Mouse (Mus musculus): Measurements from ENCODE around the gene Strn. TPM values are rescaled to one million over a fixed set of nuclear protein-coding genes. Genes with fewer than 3 reads are reported as not detected.

Gene Strn
- polyA plus RNA-seq, 1 experiment from 2014 or later: 2.2 TPM

DNA sequence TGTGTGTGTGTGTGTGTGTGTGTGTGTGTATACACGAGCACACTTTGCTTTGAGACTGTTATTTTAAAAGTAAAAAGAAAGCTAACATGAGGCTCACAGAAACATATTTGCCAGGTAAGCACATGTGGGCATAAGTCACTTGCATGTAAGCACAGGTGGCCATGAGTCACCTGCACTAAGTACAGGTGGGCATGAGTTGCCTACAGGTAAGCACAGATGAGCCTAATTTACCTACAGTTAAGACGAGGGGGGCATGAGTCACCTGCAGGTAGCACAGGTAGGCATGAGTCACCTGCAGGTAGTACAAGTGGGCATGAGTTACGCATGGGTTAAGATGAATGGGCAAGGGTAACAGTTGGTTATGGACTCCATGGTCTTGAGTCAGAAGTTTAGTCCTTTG, 121.9 kb downstream of the Strn start:
- Histone ChIP-seq H3K9me3 (replicated peaks) (no peaks in the 10 kb centered on the region), H3K4me3 (replicated peaks) (no peak overlapping the region), H3K27me3 (no peaks in the 10 kb centered on the region), H3K36me3 (replicated peaks) (no peaks in the 10 kb centered on the region), H3K27ac (replicated peaks) (no peak overlapping the region), H3K9ac (no peak overlapping the region), H3K4me1 (replicated peaks) (no peaks in the 10 kb centered on the region), H3K4me2 (no peak overlapping the region)
- 53% methylated on average over 3 of the region's 3 CpGs for WGBS (ENCODE audit: insufficient replicate concordance)
- no peak for ATAC-seq (ENCODE audit: insufficient read depth)

DNA sequence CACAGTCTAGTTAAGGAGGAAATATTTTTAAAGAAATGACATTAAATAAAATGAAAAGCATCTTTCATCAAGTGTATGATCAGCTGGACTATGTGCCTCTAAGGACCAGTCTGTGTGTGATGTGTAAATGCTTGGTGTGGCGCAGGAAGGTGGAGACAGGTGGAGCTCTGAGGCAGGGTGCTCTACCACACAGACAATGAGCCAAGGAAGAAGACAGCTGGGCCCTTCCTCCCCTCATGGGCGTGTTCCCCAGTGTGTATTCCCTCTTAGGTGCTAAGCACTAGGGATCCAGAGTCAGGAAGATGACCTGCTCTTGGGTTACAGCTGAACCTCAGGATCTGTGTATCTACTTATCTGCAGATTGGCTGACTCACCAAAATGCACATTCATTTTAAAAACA, 122.5 kb downstream of the Strn start:
- ATAC-seq (ENCODE audit: insufficient read depth): no peak
- WGBS (ENCODE audit: insufficient replicate concordance): 63% methylated on average over 2 of the region's 2 CpGs
- no peaks in the 10 kb centered on the region for H3K4me1 ChIP-seq (replicated peaks)

DNA sequence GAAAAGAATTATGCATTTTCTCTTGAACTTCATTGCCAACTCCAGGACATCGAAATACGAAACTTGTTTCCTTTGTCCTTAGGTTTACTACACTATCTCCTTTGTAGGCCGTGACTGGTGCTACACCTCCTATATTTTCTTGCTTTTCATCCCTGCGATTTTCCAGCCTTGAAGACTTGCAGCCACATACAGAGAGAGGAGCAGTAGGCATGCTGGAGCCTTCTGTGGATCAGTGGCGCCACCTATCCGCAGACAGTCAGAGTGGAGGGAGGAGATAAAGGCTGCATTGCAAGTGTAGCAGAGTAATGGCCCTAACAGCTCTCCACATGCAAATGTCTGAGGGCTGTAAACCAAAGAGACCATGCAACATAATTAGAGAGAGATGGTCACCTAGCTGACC, 125.9 kb downstream of the Strn start:
- no peak overlapping the region for H3K4me2 ChIP-seq
- H3K4me1 ChIP-seq (replicated peaks): no peaks in the 10 kb centered on the region
- WGBS (ENCODE audit: insufficient replicate concordance): 55% methylated on average over 6 of the region's 6 CpGs
- H3K27ac ChIP-seq (replicated peaks): no peak overlapping the region
- H3K27me3 ChIP-seq: no peaks in the 10 kb centered on the region
- H3K9ac ChIP-seq: no peak overlapping the region
- no peaks in the 10 kb centered on the region for H3K36me3 ChIP-seq (replicated peaks)
- no peaks in the 10 kb centered on the region for H3K9me3 ChIP-seq (replicated peaks)
- no peak for ATAC-seq (ENCODE audit: insufficient read depth)
- no peak overlapping the region for H3K4me3 ChIP-seq (replicated peaks)

More for the DNA sequence above, 122.5 kb downstream of the Strn start:
- H3K27ac ChIP-seq (replicated peaks): no peak overlapping the region
- no peak overlapping the region for H3K4me3 ChIP-seq (replicated peaks)
- H3K36me3 ChIP-seq (replicated peaks): no peaks in the 10 kb centered on the region
- H3K27me3 ChIP-seq: no peaks in the 10 kb centered on the region
- no peaks in the 10 kb centered on the region for H3K9me3 ChIP-seq (replicated peaks)
- H3K4me2 ChIP-seq: no peak overlapping the region
- no peak overlapping the region for H3K9ac ChIP-seq

DNA sequence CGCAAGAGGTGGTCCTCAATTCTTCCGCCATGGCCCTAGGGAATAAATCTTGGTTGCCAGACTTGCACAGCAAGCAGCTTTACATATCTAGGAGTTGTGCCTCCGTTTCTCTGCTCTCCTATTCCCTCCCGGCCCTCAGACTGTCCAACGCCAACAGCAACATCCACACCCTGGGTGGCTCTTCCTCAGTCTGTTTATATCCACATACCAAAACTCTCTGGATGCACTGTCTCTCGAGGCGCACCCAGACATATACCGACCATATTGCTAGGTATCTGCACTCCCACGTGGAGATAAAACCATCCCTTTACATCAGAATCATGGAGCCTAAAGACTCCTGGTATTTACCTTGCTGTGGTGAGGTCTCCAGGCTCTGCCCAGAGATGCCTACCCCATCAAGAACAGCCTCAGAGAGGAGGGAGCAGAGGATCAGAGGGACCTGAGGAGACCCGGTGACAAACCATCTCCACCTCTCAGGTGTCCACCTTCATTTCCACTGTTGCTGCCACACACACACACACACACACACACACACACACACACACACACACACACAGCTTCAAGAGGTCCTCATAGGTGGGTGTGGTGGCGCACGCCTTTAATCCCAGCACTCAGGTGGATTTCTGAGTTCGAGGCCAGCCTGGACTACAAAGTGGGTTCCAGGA, 127.7 kb downstream of the Strn start:
- WGBS (ENCODE audit: insufficient replicate concordance): 65% methylated on average over 13 of the region's 13 CpGs
- H3K36me3 ChIP-seq (replicated peaks): no peaks in the 10 kb centered on the region
- no peaks in the 10 kb centered on the region for H3K27me3 ChIP-seq
- H3K27ac ChIP-seq (replicated peaks): no peak overlapping the region
- no peak overlapping the region for H3K4me2 ChIP-seq
- H3K4me3 ChIP-seq (replicated peaks): no peak overlapping the region
- no peak overlapping the region for H3K9ac ChIP-seq
- H3K9me3 ChIP-seq (replicated peaks): no peaks in the 10 kb centered on the region
- no peak for ATAC-seq (ENCODE audit: insufficient read depth)
- no peaks in the 10 kb centered on the region for H3K4me1 ChIP-seq (replicated peaks)

DNA sequence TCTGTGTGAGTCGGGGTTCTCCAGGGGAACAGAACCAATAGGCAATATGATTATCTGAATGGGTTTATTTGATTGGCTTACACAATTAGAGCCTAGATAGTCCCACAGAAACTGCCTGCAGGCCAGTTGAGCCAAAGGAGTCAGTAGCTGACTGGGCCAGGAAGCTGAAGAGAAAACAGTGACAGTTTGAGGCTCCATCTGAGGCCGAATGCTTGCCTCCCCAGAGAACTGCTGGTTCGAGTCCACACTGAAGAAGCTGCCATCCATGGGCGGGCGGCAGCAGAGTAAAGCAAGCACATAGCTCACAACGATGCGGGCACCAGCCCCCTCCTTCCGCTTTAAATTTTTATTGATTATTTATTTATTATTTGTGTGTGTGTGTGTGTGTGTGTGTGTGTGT, 128.3 kb downstream of the Strn start:
- 70% methylated on average over 8 of the region's 8 CpGs for WGBS (ENCODE audit: insufficient replicate concordance)
- H3K9me3 ChIP-seq (replicated peaks): no peaks in the 10 kb centered on the region
- ATAC-seq (ENCODE audit: insufficient read depth): no peak

DNA sequence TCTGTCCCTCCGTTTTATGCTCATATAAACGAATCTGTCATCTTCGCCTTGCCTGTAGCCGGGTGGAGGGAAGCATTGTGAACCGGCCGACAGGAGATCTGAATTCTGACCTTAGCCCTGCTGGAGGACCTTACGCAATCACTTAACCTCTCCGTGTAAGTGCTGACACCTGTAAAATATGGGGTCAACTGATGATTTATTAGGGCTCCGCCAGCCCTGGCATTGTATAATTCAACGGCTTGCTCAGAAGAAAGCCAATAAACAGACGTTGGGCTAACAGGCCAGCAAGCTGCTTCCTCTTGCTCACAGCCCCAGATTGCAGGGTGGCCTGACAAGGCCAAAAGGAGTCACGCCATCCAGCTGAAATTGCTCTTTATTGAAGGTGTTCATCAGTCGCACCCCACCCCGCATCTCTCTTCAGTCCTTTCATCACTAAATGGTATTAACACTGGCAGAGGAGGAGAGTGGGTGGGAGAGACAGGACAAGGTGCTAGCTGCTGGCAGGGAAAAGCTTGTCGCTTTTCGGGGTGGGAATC, 128.8 kb downstream of the Strn start:
- WGBS (ENCODE audit: insufficient replicate concordance): 45% methylated on average over 16 of the region's 16 CpGs
- no peaks in the 10 kb centered on the region for H3K36me3 ChIP-seq (replicated peaks)
- no peak for ATAC-seq (ENCODE audit: insufficient read depth)

More for the DNA sequence above, 128.3 kb downstream of the Strn start:
- Histone ChIP-seq H3K4me2 (no peak overlapping the region), H3K27me3 (no peaks in the 10 kb centered on the region), H3K36me3 (replicated peaks) (no peaks in the 10 kb centered on the region), H3K4me3 (replicated peaks) (no peak overlapping the region), H3K9ac (no peak overlapping the region), H3K4me1 (replicated peaks) (no peaks in the 10 kb centered on the region), H3K27ac (replicated peaks) (no peak overlapping the region)

DNA sequence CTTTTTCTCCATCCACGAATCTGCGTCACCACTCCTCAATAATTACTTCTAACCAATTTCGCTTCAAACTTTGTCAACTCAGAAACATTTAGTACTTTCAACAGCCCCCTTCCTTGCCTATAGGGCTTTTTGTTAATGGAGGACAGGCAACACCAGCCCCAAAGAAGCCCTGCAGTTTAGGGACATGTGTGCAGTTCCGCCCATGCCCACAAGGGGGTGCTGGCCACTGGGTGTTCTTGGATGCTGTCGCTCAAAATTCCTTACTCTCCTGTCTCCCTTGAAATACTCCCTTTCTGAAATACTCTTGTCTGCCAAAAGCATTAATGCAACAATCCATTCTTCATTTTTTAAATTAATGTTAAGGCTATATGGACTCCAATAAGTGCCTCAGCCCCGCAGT, 132.6 kb downstream of the Strn start:
- no peak overlapping the region for H3K9ac ChIP-seq
- H3K27me3 ChIP-seq: no peaks in the 10 kb centered on the region
- no peak overlapping the region for H3K27ac ChIP-seq (replicated peaks)
- no peak overlapping the region for H3K4me3 ChIP-seq (replicated peaks)
- no peaks in the 10 kb centered on the region for H3K9me3 ChIP-seq (replicated peaks)
- H3K36me3 ChIP-seq (replicated peaks): no peaks in the 10 kb centered on the region
- H3K4me2 ChIP-seq: no peak overlapping the region
- H3K4me1 ChIP-seq (replicated peaks): no peaks in the 10 kb centered on the region
- 59% methylated on average over 6 of the region's 6 CpGs for WGBS (ENCODE audit: insufficient replicate concordance)
- no peak for ATAC-seq (ENCODE audit: insufficient read depth)

More for the DNA sequence above, 128.8 kb downstream of the Strn start:
- H3K4me3 ChIP-seq (replicated peaks): no peak overlapping the region
- no peaks in the 10 kb centered on the region for H3K27me3 ChIP-seq
- no peaks in the 10 kb centered on the region for H3K4me1 ChIP-seq (replicated peaks)
- no peaks in the 10 kb centered on the region for H3K9me3 ChIP-seq (replicated peaks)
- H3K27ac ChIP-seq (replicated peaks): no peak overlapping the region
- no peak overlapping the region for H3K9ac ChIP-seq
- H3K4me2 ChIP-seq: no peak overlapping the region

DNA sequence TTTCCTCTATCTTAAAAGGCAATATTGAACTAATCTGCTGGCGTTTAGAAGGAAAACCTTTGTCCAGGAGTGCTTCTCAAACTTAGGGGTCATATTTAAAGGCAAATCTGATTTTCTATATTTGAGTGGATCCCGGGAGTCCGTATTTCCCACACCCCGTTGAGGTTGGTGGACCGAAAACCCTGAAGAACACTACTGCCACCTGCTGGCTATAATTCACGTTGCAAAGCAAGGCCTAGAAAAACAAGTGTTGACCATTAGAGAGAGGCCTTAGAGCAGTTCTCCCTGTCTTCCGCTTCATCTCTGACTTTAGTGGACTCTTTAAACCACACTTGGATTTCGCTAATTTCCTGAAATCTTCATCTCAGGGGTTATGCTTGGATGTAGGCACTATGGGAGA, 133.1 kb downstream of the Strn start:
- no peak overlapping the region for H3K4me2 ChIP-seq
- H3K9ac ChIP-seq: no peak overlapping the region
- no peaks in the 10 kb centered on the region for H3K27me3 ChIP-seq
- no peaks in the 10 kb centered on the region for H3K4me1 ChIP-seq (replicated peaks)
- no peaks in the 10 kb centered on the region for H3K9me3 ChIP-seq (replicated peaks)
- no peak overlapping the region for H3K27ac ChIP-seq (replicated peaks)
- ATAC-seq (ENCODE audit: insufficient read depth): no peak
- H3K4me3 ChIP-seq (replicated peaks): no peak overlapping the region
- 20% methylated on average over 8 of the region's 8 CpGs for WGBS (ENCODE audit: insufficient replicate concordance)
- no peaks in the 10 kb centered on the region for H3K36me3 ChIP-seq (replicated peaks)

DNA sequence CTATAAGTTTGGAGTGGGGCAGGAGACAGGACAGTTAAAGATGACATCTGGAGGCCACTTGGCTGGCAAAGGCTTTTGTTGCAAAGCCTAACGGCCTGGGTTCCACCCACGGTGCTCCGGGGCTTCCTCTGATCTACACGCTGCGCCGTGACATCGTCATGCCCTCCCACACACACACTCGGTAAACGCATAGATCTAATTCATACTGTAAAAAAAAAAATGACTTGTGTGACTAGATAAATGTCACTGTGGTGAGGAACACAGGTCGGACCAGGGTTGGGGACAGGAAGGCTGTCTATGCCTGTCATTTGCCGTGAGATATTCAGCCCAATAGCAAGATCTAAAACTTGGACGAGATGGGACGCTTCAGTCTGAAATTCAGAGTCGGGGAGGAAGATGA, 134.7 kb downstream of the Strn start:
- Histone ChIP-seq H3K4me1 (replicated peaks) (no peaks in the 10 kb centered on the region), H3K4me2 (no peak overlapping the region), H3K36me3 (replicated peaks) (no peaks in the 10 kb centered on the region), H3K4me3 (replicated peaks) (no peak overlapping the region), H3K27ac (replicated peaks) (no peak overlapping the region), H3K9me3 (replicated peaks) (no peaks in the 10 kb centered on the region), H3K9ac (no peak overlapping the region), H3K27me3 (no peaks in the 10 kb centered on the region)
- WGBS (ENCODE audit: insufficient replicate concordance): 74% methylated on average over 14 of the region's 14 CpGs
- no peak for ATAC-seq (ENCODE audit: insufficient read depth)

DNA sequence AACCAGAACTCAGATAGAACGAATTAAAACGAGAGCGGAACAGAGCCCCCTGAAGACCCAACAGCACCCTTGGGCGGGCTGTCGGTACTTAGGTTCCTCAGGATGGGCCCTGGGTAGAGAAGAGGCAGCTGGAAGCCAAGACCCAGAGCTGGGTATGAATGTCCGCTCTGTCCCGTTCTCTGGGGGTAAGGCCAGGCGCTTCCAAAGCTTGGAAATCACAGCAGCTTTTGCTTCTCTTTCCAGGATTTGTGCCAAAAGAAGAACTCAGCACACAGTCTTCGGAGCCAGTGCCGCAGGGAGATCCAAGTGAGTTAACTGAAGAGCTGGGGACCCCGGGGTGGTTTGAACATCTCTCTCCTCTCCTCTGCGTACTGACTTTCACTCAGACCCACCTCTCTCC, 135.4 kb downstream of the Strn start:
- Histone ChIP-seq H3K9me3 (replicated peaks) (no peaks in the 10 kb centered on the region), H3K36me3 (replicated peaks) (no peaks in the 10 kb centered on the region), H3K4me3 (replicated peaks) (no peak overlapping the region), H3K9ac (no peak overlapping the region), H3K4me2 (no peak overlapping the region), H3K27ac (replicated peaks) (no peak overlapping the region), H3K4me1 (replicated peaks) (no peaks in the 10 kb centered on the region), H3K27me3 (no peaks in the 10 kb centered on the region)
- 80% methylated on average over 12 of the region's 12 CpGs for WGBS (ENCODE audit: insufficient replicate concordance)
- ATAC-seq (ENCODE audit: insufficient read depth): no peak

DNA sequence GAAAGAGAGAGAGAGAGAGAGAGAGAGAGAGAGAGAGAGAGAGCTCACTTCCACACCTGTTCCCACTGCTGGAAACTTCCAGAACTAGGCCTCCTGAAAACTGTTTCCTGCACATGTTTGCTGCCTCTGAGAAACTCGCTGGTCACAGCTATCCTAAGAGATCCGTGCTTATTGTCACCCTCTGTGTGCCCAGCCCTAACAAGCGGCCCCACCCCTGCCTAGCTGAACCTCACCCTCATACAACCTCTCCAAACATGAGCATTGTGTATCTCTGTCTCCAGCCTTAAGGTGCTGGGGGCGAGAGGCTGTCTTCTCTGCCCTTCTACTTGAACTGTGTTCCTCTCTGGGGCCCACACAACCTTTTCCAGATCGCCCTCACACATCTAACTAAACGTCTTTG, 136.0 kb downstream of the Strn start:
- Histone ChIP-seq H3K4me1 (replicated peaks) (no peaks in the 10 kb centered on the region), H3K4me2 (no peak overlapping the region), H3K27ac (replicated peaks) (no peak overlapping the region), H3K9ac (no peak overlapping the region), H3K36me3 (replicated peaks) (no peaks in the 10 kb centered on the region), H3K9me3 (replicated peaks) (no peaks in the 10 kb centered on the region), H3K4me3 (replicated peaks) (no peak overlapping the region), H3K27me3 (no peaks in the 10 kb centered on the region)
- no peak for ATAC-seq (ENCODE audit: insufficient read depth)
- WGBS (ENCODE audit: insufficient replicate concordance): 51% methylated on average over 6 of the region's 6 CpGs

Data from liver, embryonic 15.5 days (tissue).